Mouse (Mus musculus): ENCODE data around the gene Nav1. TPM values are rescaled to one million over a fixed set of nuclear protein-coding genes. Genes with fewer than 3 reads are reported as not detected.
A peak's percentile ranks its signal among the peaks of the same experiment; 100 is the strongest.

Gene Nav1
- polyA plus RNA-seq, 1 experiment from 2014 or later: 3.9 TPM

DNA sequence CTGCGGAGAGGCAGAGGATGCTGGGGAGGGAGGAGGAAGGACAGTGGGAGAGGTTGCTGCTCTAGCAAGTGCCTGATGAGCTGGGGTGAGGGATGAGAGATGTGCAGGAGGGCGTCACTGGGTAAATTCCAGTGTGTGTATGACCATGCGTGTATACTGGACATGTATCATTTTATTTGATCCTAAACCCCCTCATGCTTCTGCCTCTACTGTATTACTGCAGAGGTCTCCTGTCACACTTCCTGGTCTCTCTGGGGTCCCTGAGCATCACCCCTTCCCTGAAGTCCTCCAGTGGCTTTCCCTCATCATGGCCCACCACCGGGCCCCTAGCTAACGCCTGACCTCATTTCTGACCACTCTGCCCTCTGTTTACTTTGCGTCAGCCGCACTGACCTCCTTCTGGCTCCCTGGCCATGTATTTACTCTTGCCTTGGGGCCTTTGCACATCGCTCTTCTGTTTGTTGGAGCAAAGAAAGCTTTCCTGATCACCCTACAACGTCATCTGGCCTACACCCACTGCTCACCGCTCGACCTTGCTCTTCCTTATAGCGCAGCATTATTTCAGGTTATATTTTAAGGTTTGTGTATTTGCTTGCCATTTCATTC, 91.4 kb downstream of the Nav1 start:
- Histone ChIP-seq H3K4me2 (replicated peaks; ENCODE audit: low read depth) (0 out of 2 replicates have a peak overlapping the region, but pooled peaks have one; percentile 17), H3K36me3 (ENCODE audit: control insufficient read depth, insufficient read depth, low read length) (no peaks in the 10 kb centered on the region; the same call in 1 of the 2 replicates), H3K4me3 (ENCODE audit: low read depth, low read length) (no peak overlapping the region), H3K27ac (replicated peaks) (peak overlapping the region; percentile 53), H3K27me3 (ENCODE audit: control insufficient read depth, insufficient read depth, low read length) (no peaks in the 10 kb centered on the region), H3K4me1 (replicated peaks; ENCODE audit: control insufficient read depth, insufficient read depth) (peaks cover 11% of the 10 kb centered on the region), H3K9me3 (ENCODE audit: control insufficient read depth, low read length) (no peaks in the 10 kb centered on the region), H3K9ac (ENCODE audit: low read length) (no peak overlapping the region)
- peak; percentile 50 for DNase-seq (ENCODE audit: low spot score)
- TF ChIP-seq CTCF (IDR thresholded peaks at IDR 0.05; ENCODE audit: low read depth): no peak
- no peak for TF ChIP-seq EP300 (optimal IDR thresholded peaks at IDR 0.05)
- 44% methylated on average over 12 of the region's 12 CpGs for WGBS
- peak; percentile 53 for ATAC-seq (ENCODE audit: low FRiP score, low TSS enrichment)

DNA sequence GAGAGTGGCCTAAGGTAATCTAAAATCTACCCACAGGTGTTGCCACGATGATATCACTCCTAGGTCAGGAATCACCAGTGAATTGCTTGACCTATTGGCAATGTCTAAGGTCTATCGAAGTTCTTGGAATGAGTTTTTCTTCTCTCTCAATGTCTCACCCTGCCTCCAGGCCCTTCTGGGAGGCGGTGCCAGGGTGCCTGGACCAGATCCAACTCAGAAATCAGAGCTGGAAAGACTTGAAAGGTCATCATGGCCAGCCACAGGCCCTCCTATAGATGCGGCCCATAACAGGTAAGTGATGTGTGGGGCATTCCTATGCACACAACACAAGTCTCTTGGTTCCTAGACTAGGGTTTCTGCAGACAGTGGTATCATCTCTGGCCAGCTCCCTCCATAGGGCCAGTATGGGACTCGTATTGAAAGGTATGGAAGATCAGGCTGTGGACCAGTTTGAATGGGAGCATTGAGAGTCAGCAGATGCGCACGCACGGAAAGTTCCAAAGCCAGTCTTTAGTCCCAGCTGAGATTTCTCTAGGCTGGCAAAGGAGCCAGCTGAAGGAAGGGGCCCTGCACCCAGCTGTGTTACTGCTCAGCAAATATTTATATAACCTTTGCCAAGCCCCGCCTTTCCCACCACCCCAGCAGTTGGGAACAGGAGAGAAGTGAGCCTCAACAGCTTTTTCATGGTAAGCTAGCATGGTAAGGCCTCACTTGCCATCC, 92.0 kb downstream of the Nav1 start:
- Histone ChIP-seq H3K4me2 (replicated peaks; ENCODE audit: low read depth) (0 out of 2 replicates have a peak overlapping the region, but pooled peaks have one; percentile 17), H3K4me1 (replicated peaks; ENCODE audit: control insufficient read depth, insufficient read depth) (peaks cover 13% of the 10 kb centered on the region), H3K9ac (ENCODE audit: low read length) (no peak overlapping the region), H3K27me3 (ENCODE audit: control insufficient read depth, insufficient read depth, low read length) (no peaks in the 10 kb centered on the region), H3K4me3 (ENCODE audit: low read depth, low read length) (no peak overlapping the region), H3K36me3 (ENCODE audit: control insufficient read depth, insufficient read depth, low read length) (no peaks in the 10 kb centered on the region; the same call in 1 of the 2 replicates), H3K9me3 (ENCODE audit: control insufficient read depth, low read length) (no peaks in the 10 kb centered on the region), H3K27ac (replicated peaks) (peak overlapping the region; percentile 53; the same call in 1 of the 2 replicates)
- DNase-seq (ENCODE audit: low spot score): peak; percentile 66
- WGBS: 25% methylated on average over 9 of the region's 9 CpGs
- TF ChIP-seq CTCF (IDR thresholded peaks at IDR 0.05; ENCODE audit: low read depth): no peak
- TF ChIP-seq EP300 (optimal IDR thresholded peaks at IDR 0.05): no peak
- peak; percentile 68 for ATAC-seq (ENCODE audit: low FRiP score, low TSS enrichment)

DNA sequence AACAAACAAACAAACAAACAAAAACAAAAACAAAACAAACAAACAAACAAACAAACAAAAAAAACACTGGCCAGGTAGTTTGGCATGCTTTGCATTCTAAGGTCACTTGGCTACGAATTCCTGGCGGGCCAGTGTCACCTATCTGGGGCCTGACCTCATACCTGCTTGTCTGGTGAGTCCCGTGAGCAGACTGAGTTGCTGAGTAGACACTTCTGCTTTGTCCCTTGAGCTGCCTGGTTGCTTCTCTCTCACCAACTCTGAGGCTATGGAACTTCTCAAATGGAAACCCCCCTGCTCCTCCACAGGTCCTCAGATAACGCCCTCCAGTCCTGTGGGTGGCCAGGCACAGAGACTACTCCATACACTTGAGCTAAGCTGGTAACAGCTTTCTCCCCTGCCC, 93.0 kb downstream of the Nav1 start:
- Histone ChIP-seq H3K9me3 (ENCODE audit: control insufficient read depth, low read length) (no peaks in the 10 kb centered on the region), H3K36me3 (ENCODE audit: control insufficient read depth, insufficient read depth, low read length) (no peaks in the 10 kb centered on the region; the same call in 1 of the 2 replicates), H3K4me1 (replicated peaks; ENCODE audit: control insufficient read depth, insufficient read depth) (peaks cover 13% of the 10 kb centered on the region), H3K27ac (replicated peaks) (no peak overlapping the region), H3K4me3 (ENCODE audit: low read depth, low read length) (no peak overlapping the region), H3K27me3 (ENCODE audit: control insufficient read depth, insufficient read depth, low read length) (no peaks in the 10 kb centered on the region), H3K9ac (ENCODE audit: low read length) (no peak overlapping the region), H3K4me2 (replicated peaks; ENCODE audit: low read depth) (no peak overlapping the region)
- DNase-seq (ENCODE audit: low spot score) (no peak), ATAC-seq (ENCODE audit: low FRiP score, low TSS enrichment) (no peak)
- no peak for TF ChIP-seq EP300 (optimal IDR thresholded peaks at IDR 0.05)
- TF ChIP-seq CTCF (IDR thresholded peaks at IDR 0.05; ENCODE audit: low read depth): no peak
- WGBS: 74% methylated on average over 4 of the region's 4 CpGs

DNA sequence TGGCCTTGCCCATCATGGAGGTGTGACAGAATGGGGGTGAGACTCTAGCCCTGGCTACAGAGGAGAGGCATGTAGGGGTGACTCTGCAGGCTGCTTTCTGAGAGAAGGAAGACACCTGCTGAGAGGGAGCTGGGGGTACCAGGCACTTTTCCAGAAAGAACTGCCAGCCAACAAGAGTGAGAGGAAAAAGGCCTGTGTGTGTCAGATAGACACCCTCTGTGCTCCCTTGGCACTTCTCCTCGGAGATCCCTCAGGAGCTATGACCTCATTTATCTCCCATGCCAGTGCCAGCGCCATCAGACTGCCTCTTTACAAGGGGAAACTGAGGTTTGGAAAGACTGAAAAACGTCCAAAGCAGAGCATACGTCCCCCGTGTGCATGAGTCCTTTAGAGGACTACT, 93.6 kb downstream of the Nav1 start:
- Histone ChIP-seq H3K4me2 (replicated peaks; ENCODE audit: low read depth) (no peak overlapping the region), H3K4me3 (ENCODE audit: low read depth, low read length) (no peak overlapping the region), H3K27me3 (ENCODE audit: control insufficient read depth, insufficient read depth, low read length) (no peaks in the 10 kb centered on the region), H3K27ac (replicated peaks) (no peak overlapping the region), H3K9ac (ENCODE audit: low read length) (no peak overlapping the region), H3K9me3 (ENCODE audit: control insufficient read depth, low read length) (no peaks in the 10 kb centered on the region), H3K4me1 (replicated peaks; ENCODE audit: control insufficient read depth, insufficient read depth) (peaks cover 13% of the 10 kb centered on the region), H3K36me3 (ENCODE audit: control insufficient read depth, insufficient read depth, low read length) (no peaks in the 10 kb centered on the region; the same call in 1 of the 2 replicates)
- no peak for ATAC-seq (ENCODE audit: low FRiP score, low TSS enrichment)
- WGBS: 62% methylated on average over 5 of the region's 5 CpGs
- TF ChIP-seq CTCF (IDR thresholded peaks at IDR 0.05; ENCODE audit: low read depth): no peak
- no peak for DNase-seq (ENCODE audit: low spot score)

DNA sequence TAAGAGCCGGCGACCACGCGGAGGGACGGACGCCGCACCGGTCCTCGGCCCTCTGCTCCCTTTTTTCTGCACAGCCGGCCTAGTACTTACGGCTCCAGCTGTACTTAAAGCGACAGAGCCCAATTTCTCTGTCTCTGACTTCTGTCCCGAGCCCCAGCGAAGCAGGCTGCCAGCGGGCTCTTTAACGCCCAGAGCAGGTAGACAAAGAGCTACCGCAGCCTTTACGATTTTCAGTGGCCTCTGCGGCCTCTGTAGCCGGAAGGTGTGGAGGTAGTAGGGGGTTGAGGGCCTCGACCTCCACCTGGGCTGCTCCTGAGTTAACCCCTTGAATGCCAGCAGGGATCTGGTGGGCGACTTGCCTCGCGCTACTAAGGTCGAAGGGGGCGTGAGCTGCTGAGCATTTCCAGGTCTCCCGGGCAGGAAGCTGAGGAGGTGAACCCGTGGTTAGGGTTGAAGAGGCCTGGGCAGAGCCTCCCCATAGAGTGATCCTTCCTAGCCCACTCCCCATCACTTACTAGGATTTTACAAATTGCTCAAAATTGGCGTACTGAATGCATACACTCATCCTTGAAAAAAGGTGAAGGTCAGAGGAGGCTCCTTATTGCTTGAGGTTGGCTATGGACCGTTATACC, 96.6 kb downstream of the Nav1 start:
- Histone ChIP-seq H3K4me2 (replicated peaks; ENCODE audit: low read depth) (peak overlapping the region; percentile 88), H3K9me3 (ENCODE audit: control insufficient read depth, low read length) (no peaks in the 10 kb centered on the region), H3K27me3 (ENCODE audit: control insufficient read depth, insufficient read depth, low read length) (no peaks in the 10 kb centered on the region), H3K4me1 (replicated peaks; ENCODE audit: control insufficient read depth, insufficient read depth) (peaks cover 9% of the 10 kb centered on the region), H3K4me3 (ENCODE audit: low read depth, low read length) (peak overlapping the region; percentile 45), H3K36me3 (ENCODE audit: control insufficient read depth, insufficient read depth, low read length) (no peaks in the 10 kb centered on the region; the same call in 1 of the 2 replicates), H3K9ac (ENCODE audit: low read length) (peak overlapping the region; percentile 59), H3K27ac (replicated peaks) (no peak overlapping the region)
- DNase-seq (ENCODE audit: low spot score) (peak; percentile 75), ATAC-seq (ENCODE audit: low FRiP score, low TSS enrichment) (peak; percentile 58)
- TF ChIP-seq CTCF (IDR thresholded peaks at IDR 0.05; ENCODE audit: low read depth): no peak
- TF ChIP-seq EP300 (optimal IDR thresholded peaks at IDR 0.05): no peak
- 3% methylated on average over 30 of the region's 30 CpGs for WGBS

Data from stomach, postnatal 0 days (tissue).